Mouse (Mus musculus): ENCODE measurements around the gene Fam168b.

Fam168b gene

DNA sequence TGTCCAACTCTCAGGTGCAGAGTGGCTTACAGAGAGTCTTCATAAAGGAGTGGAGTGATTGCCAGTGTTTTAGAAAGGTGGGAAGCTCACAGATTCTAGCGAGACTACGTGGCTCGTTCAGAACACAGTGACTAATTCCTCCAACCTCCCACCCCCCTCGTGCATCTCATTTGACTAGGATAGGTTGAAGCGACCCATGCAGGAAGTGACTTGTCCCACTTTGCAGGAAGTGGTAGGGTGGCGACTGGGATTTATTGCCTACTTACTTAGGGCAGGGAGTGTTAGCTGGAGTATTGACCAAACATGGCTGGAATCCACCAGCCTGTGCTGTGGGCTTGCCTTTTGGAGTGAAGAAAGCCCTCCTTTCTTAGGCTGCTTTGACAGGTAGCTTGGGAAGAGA, 8.7 kb upstream of the Fam168b start:
- DNase-seq (ENCODE audit: low spot score in 2 of 2), result no peak

DNA sequence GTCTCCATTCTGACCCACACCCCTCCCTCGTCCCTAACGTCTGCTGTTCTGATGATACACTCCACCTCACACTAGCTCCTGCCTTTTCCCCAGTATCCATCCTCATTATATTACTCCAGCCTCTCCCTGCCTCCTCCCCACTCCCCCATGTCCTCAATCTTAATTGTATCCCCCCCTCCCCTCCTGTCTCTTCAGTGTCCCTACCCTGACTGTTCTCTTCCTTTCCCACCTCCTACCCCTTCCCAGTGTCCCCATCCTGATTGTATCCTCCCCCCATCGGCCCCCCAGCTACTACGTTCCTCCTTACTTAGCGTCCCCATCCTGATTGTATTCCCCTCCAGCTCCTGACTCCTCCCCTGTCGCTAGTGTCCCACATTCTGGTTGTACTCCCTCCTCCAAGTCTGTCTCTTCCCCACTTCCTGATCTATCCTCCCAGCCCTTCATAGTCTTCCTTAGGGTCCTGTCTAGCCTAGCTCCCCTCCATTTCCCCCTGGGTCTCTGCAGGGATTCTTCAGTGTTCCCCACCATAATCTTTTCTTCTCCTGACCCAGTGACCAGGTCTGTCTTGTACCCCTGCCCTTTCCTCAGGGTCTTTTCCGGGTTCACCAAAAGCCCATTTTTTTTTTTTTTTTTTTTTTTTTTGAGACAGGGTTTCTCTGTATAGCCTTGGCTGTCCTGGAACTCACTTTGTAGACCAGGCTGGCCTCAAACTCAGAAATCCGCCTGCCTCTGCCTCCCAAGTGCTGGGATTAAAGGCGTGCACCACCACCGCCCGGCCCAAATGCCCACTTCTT, 7.7 kb upstream of the Fam168b start:
- DNase-seq (ENCODE audit: low spot score in 2 of 2), result no peak

DNA sequence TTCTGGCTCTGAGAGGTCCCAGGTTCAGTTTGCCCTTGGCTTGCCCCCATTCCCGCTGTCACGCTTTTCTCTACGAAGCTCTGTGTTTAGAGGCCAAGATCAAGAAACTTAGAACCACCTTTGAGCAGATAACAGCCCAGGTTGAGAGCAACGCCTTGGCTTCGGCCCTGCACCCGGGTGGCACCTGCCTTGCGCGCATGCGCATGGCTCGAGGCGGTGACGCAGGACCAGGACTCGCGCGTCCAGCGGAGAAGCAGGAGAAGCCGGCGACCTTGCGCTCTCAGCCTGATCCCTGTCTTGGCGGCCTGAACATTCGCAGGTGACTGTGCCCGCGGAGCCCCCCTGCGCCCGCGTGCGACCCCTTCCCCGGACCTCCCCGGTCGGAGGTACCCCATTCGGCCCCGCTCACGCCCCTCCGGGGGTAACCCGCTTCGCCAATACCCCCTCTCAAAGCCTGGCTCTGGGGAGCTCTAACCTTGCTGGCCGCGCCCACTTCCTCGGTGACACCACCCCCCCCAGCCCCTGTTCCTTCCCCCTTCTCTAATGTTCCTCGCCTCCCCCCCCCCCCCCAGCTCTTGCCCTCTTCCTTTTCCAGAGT, 7.0 kb upstream of the Fam168b start, which contains the start of gene Plekhb2:
Gene Plekhb2 (plus strand): TSS at position 232 of the 598 bp plus-strand sequence.
- DNase-seq (ENCODE audit: low spot score in 2 of 2), result peak; percentile 72 to 83

DNA sequence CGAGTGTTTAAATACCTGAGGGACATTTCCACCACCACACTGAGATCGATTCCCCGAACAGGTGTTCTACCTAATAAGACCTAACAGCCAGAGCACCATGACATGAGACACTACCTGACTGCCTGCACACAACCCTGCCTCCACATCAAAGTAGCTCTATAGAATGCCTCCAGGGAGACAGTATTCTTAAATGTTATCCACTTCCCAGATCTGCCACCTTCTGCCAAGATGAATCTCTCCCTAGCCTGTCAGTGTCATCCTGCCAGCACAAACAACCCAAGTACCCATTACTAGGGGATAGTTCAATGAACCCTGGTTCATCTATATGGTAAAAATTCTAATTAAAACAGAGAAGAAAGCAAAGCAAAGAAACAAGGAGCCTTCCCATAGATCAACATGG, 4.2 kb upstream of the Fam168b start:
- no peak for DNase-seq (ENCODE audit: low spot score in 2 of 2)

DNA sequence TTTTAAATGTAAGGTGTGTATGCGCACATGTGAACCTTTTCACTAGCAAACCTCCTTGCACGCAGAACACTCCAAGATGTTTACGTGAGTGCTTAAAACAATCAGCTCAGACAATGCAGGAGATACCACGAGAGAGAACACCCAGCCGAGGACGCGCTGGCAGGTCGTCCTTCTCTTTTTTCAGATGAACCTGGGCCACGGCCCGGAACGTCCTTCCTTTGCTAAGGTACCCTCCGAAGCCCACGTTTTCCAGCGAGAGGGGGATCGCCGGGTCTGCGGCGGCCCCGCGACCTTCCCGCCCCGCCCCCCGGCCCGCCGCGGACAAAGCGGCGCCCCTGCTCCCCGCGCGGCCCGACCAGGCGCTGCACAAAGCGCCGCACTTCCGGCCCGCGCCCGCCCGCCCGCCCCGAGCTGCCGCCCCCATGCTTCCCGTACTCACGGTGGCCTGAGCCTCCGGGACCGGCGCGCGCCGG, 440 bp downstream of the Fam168b start:
- DNase-seq (ENCODE audit: low spot score in 2 of 2), result peak in 1 of 2 experiments; percentile 46

DNA sequence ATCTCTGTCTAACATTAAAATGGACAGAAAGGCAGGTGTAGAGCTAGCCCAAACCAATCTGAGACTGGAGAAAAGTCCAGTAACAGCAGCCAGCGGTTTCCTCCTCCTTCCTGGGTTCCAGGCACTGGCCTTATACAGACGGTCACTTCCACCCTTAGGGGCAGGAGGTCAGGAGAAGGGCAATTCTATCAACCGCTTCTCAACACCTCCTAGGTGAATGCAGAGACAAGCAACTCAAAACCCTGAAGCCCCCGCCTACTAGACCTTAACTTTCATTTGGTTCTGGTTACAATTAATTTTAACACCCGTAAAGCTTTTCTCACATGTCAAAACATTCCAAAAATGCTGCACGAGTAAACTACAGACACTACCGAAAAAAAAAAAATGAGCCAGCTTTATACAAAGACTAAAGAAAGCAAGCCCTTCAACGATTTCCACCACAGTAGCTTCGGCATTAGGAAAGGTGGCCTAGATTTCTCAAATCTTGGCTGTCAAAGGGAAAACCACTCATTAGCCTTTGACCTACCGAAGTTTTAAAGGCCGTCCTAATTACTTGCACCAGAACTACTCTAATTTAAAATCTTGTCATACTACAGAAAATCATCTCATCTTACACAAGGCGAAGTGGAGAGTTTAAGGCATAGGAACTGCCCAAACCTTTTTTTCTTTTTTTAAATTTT, 1.0 kb downstream of the Fam168b start:
- no peak for DNase-seq (ENCODE audit: low spot score in 2 of 2)

DNA sequence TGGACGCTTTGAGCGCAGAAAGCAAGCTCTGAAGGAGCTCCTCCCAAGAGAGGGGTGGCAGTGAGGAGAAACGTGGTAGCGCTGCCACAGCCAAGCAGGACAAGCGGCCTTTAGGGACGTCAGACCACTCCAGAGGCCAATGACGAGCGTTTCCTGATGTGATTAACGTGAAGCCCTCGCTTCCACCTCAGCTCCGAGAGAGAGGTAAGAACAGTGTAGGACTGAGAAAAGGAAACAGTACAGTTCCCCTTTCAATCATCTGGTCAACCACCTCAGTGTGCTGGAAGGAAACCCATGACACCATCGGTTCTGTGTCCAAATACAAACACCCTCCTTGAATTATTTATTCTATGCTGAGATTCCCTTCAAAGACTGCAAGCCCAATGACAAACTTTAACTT, 3.6 kb downstream of the Fam168b start:
- no peak for DNase-seq (ENCODE audit: low spot score in 2 of 2)

DNA sequence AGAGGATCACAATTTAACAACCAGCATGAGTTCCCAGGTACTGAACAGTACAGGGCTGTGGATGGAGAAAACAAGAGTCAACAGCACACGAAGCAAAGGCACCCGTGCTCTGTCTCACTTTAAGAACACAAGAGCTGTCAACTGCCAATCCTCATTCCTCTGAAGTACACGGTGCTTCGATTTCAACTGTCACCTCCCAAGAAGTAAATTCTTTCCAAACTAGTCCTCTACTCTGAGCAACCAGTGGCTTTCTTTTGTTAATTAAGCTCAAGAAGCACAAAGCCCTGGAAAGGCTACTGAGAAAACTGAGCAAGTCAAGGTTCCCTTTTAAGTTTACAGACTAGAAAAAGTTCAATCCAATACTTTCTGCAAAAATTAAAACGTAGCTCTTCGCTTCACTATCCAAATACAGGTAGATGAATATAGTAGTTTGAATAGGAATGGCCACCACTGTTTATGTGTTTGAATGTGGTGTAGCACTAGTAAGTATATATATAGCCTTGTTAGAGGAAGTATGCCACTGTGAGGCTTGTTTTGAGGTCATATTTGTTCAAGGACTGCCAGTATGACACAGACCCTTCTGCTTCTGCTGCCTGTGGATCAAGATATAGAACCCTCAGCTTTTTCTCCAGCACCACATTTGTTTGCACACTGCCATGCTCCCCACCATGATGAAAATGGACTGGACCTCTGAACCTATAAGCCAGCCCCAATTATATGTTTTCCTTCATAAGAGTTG, 4.7 kb downstream of the Fam168b start:
- no peak for DNase-seq (ENCODE audit: low spot score in 2 of 2)

DNA sequence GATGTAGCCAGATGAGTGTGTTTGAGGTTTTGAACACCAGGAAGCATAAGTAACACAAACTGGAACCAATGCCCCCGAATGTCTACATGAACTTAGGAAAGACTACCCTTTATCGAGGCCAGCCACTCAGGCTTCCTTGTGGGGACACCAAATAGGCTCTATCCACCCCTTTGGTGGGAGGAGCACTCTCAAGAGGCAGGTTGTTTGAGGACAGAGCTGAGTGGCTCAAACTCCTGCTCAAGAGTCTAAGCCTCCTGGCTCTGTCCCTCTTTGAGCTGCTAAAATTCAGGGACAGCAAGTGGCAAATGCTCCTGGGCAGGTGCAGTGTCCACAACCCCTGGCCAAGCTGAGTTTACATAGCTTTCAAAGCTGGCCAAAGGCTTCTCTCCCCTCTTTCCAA, 8.0 kb downstream of the Fam168b start:
- no peak for DNase-seq (ENCODE audit: low spot score in 2 of 2)

DNA sequence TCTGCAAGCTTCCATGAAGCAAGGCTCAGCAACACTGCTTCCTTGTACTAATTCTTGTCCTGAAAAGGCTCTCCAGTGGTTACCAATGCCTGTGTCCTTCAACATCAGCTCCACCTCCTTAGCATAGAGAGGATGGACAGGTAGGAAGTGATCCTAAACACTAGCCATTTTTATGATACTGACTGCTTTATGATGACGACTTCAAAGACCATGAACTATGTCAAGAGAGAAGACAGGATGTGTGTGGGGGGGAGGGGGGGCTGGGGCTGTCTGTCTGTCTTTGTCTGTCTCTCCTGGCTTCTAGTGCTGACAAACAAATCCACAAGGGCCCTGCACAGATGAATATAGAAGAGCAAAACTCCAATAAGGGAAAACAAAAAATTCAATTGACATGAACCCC, 11.5 kb downstream of the Fam168b start:
- DNase-seq (ENCODE audit: low spot score in 2 of 2), result no peak

DNA sequence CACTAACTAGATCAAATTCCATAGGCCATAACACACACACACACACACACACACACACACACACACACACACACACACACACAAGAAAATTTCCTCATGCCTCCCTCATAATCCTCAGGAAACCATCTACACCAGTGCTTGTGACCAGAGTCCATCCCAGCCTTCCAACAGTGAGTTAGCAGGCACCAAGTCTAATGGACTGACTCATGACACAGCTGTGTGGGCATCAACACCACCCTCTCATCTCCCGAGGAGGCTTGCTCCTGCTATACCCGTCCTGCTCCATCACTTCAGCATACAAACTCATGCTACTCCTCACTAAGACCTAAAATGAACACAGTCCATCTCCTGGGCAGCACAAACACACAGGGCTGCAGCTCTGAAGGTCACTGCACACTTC, 11.9 kb downstream of the Fam168b start:
- DNase-seq (ENCODE audit: low spot score in 2 of 2), result no peak

DNA sequence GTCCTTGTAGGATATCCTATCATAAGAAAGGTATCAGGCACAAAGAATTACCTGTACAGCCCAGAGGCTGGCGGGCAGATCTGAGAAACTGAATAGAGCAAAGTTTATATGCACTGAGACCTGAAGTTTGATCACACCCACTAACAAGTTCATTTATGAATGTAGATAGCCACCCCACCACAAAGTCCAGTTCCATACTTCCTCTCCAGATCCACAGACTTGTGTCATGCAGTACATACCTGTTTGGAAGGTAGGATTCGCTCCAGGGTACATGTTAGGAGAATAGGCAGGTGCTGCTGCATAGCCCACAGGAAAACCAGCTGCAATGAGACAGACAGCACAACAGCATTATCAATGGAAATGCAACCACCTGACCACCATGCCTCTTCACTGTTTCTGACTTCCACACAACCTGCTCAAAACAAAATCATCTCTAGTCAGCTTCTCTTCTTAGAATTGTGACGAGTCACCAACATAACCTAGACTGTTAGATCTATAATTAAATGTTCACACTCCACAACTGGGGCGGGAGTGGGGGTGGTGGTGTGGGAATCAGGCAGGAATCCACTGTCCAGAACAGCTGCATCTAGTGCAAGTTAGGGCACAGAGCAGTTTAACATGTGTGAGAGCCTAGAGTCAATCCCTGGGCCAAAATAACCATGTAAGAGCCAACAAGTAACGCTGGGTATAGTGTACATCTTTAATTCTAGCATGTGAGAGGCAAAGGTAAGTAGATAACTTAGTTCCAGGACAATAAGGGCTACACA, 14.2 kb downstream of the Fam168b start:
- DNase-seq (ENCODE audit: low spot score in 2 of 2), result no peak

DNA sequence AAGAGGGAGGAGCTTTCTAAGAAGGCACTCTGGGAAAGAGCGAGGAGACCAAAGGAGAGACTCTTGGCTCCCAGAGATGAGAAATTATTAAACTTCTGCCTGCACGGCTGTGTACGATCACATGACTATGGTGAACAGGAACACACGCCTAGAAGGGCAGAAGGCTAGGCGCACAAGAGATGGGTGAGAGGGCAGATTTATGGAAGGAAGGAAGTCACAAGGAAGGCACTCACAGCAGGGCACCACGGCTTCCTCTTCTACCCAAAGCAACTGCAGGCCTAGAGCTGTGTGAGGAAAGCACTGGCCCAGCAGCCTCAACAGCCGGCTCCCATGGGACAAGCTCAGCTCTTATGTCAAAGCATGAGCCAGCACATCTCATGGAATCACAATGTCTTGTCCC, 15.0 kb downstream of the Fam168b start:
- DNase-seq (ENCODE audit: low spot score in 2 of 2), result no peak

DNA sequence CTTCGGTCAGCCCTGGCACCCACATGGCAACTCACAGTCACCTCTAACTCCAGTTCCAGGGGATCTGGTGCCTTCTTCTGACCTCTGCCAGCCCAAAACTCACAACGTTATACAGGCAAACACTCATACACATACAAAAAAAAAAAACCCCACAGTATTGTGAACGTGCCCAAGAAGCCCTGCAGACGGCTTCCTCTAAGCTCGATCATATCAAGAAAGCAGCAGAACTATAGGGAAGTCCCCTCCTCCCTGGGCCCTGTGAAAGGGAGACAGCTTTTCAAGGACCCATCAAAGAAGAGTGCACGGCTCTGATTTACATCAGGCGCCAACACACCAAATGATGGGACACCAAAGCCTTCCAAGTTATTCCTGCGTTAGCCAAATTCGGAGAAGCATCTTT, 17.0 kb downstream of the Fam168b start:
- no peak for DNase-seq (ENCODE audit: low spot score in 2 of 2)

DNA sequence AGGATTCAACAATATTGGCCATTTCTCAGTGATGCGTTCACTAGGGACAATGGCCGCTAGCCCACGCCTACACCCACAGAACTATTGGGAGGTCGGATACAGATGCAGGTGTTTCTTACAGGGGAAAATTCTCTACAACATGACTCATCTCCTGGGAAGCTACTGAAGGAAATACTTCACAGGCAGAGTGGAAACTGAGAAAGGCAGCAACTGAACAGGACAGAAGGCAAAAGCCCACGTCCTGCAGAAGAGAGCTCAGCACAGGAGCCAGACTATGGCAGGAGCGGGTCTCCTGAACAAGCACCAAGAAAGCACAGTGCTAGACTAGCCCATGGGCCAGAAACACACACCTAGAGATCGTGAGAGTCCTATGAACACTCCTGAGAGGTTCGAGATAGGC, 18.7 kb downstream of the Fam168b start:
- no peak for DNase-seq (ENCODE audit: low spot score in 2 of 2)

DNA sequence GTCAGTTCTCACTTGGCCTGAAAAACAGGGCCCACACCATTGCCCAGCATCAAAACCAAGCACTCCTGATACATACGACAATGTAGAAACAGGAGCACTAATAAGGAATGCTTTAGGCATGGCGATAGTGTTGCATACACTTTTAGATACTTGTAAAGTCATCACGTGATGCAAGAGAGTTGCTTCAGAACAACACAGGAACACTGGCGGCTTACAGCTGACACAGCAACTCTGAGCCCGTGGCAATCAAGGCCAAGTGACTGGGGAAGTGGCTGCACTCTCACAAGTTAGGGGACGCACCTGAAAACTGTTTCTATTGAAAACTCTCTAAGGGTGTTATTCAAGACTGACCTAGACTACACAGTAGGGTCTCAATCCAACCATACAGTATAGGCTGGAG, 19.5 kb downstream of the Fam168b start:
- no peak for DNase-seq (ENCODE audit: low spot score in 2 of 2)

DNA sequence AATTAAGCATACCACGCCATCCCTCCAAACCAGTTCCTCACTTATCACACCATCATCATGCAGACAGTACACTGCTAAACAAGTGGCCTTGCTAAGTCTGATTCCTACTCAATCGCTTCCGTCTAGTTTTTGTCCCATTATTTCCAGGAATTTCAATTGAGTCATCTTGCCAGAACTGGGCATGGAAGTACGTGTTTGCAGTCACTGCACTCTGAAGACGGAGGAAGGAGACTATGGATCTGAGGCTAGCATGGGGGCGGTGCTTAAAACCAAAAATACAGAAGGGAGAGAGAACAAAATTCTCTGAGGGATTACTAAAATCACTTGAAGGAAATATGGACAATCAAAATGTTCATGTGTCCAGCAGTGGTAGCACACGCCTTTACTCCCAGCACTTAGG, 20.1 kb downstream of the Fam168b start:
- DNase-seq (ENCODE audit: low spot score in 2 of 2), result no peak

DNA sequence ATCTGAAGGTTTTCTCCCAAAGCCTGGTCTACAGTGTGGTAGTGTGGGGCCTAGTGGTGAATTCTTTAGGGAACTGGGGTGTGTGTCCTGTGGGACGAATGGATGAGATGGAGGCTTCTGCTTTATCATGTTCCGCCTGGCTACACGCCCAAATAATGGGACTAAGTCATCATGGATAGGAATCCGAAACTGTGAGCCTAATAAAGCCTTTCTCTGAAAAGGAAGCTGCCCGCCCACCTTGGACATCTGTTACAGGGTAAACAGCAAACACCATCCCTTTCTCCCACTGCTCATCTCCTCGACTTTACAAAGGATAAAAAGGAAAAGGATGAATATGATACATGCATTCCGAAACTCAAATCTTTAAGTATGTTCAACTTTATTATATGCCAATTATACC, 20.9 kb downstream of the Fam168b start:
- no peak for DNase-seq (ENCODE audit: low spot score in 2 of 2)

DNA sequence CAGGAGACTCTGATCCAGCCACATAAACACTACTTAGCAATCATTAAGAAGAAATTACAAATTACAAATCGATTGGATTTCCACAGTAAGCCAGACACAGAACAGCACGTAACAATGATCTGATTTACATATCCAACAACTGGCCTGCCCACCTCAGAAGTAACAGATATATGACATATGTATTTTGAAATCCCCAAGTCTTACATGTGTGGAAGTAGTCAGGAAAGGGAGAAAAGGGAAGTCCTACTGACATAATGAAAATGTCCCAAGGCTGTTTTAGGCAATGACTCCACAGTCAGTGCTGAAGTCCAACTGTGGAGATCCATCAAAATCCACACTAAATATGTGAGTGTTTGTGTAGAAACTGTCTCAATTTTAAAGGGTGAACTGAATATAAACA, 21.5 kb downstream of the Fam168b start:
- no peak for DNase-seq (ENCODE audit: low spot score in 2 of 2)

DNA sequence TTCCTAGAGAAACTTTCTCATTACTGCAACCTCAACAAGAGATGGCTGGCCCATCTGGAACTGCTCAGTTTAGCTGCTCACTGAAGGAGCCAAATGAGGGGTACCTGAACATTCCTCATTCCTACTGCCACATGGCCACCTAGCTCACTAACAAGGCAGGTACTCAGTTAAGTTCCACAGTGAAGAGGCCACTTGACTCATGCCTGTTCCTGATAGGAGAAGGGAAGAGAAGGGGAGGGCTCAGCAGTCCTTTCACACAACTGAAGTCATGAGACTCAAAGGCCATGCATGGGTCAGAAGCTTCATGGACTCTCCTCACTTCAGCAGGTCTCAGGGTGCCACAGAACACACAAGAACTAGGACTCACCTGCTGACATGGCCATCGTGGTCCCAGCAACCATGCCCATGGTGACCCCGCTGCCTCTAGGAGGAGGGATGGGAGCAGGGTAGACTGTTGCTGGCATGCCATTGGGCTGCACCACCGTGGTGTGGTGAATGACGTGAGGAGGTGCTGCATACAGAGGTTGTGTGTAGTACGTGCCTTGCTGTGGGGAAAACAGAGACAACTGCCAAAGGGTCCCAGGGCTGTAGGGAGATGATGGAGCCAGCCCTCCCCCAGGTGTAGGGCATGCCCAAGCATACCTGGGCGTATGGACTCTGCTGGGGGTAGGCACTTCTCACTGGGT, 23.5 kb downstream of the Fam168b start:
- no peak for DNase-seq (ENCODE audit: low spot score in 2 of 2)

DNA sequence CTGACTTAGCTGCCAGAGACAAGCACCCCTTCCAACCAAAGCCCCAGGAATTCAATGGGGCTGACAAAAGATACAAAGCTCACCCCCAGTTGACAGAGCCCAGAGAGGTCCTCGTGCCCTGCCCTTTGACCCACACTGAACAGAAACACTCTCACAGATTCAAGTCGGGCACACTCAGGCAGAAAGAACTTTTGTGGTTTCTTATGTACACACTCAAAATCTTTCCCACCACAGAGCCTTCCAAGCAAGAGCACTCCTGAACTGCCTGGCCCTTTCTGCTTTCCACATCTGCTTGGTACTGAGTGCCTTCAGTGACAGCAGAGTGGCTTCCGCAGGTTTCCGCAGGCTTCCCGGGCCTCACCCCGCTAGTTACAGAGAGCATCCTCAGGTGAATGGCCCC, 27.0 kb downstream of the Fam168b start:
- no peak for DNase-seq (ENCODE audit: low spot score in 2 of 2)
